Mouse (Mus musculus) lung, embryonic 14.5 days (tissue): ENCODE results near the gene Sh3yl1. TPM values are rescaled to one million over a fixed set of nuclear protein-coding genes. Genes with fewer than 3 reads are reported as not detected.

Source experiments
- ATAC-seq: fragments of 200-750 bp; cut with Nextera tagmentation; 2 replicates; pipeline ENCODE4 v1.8.0; 2017; ENCODE audit warnings: mild to moderate bottlenecking, moderate TSS enrichment, moderate library complexity; ENCODE audit not compliant: insufficient read depth
- DNase-seq: peaks from one replicate; pipeline ENCODE4 v3.0.0-alpha.2; 2015
- H3K27ac ChIP-seq: fragments of 300-500 bp; sonication (generic); 2 replicates; pipeline ENCODE4 v1.5.1; 2014; ENCODE audit warnings: low read depth, mild to moderate bottlenecking, moderate library complexity
- H3K27me3 ChIP-seq: fragments of 300-500 bp; sonication (generic); 2 replicates; pipeline ENCODE4 v1.6.1; 2014; ENCODE audit warnings: low read length, control low read depth; ENCODE audit not compliant: insufficient read depth
- H3K36me3 ChIP-seq: fragments of 300-500 bp; sonication (generic); 2 replicates; pipeline ENCODE4 v1.6.1; 2014; ENCODE audit warnings: control low read depth; ENCODE audit not compliant: insufficient read depth
- H3K4me1 ChIP-seq: fragments of 300-500 bp; sonication (generic); 2 replicates; pipeline ENCODE4 v1.6.1; 2014; ENCODE audit warnings: antibody characterized with exemption, control low read depth; ENCODE audit not compliant: insufficient read depth
- H3K4me2 ChIP-seq: fragments of 300-500 bp; sonication (generic); 2 replicates; pipeline ENCODE4 v1.6.1; 2014; ENCODE audit warnings: mild to moderate bottlenecking
- H3K4me3 ChIP-seq: fragments of 300-500 bp; sonication (generic); 2 replicates; pipeline ENCODE4 v1.5.1; 2014; ENCODE audit warnings: low read depth, low read length
- H3K9ac ChIP-seq: fragments of 300-500 bp; sonication (generic); 2 replicates; pipeline ENCODE4 v1.6.1; 2014
- H3K9me3 ChIP-seq: fragments of 300-500 bp; sonication (generic); 2 replicates; pipeline ENCODE4 v1.6.1; 2016; ENCODE audit warnings: low read depth, low read length, control low read depth
- CTCF ChIP-seq: IDR thresholded peaks from 2 replicates; pipeline ENCODE4 v1.5.1; 2016; ENCODE audit warnings: antibody characterized with exemption, low read depth
- WGBS: fragments of 180-500 bp; shearing (Covaris S2); extraction: QIAGEN DNeasy Blood & Tissue Kit; methylation state at CpG from one replicate; pipeline ENCODE4 v1.1.7; 2014; 5-methylcytosine and 5-hydroxymethylcytosine counted together
- polyA plus RNA-seq: library from polyadenylated mRNA; unstranded; fragments of >200 nt; fragmentation: Nextera tagmentation; extraction: Ambion mirVana; gene quantifications from 2 replicates; pipeline ENCODE4 v1.2.1, GENCODE M21; 2014

Sh3yl1 gene
- polyA plus RNA-seq, result 11.1 and 12.2 TPM in 2 replicates

DNA sequence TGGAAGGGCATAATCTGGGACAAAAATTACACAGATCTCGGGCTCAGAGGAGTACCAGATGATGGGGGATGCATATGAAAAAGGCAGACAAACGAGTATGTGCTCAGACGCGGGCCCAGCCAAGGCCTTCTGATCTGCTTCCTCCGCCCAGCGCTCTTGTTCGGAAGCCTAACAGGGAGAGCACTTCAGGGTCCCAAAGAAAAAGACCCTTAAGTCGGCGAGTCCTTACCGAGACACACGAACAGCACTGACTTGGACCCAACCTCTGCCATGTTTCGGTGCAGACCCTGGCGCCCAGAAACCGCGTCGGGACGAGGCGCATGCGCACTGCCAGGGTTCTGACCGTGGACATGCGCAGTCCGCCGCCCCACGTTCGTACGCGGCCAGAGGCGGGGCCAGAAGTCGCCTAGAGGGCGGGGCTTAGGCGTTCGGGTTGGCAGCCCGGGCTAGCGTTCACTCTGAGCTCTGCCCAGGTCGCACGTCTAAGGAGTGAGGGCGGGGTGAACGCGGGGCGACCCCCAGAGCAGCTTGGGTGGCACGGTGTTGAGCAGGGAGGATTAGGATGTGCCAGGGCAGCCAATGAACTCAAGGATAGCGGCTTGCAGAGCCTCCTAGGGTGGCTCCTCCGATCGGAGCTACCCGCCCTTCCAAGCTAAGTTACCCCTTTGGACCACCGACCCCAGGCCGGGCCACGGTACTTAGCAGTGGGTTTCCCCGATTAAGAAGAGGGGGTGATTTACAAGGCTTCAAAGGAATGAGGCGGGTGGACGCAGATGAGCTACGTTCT, at the start of gene Sh3yl1, which contains the start of gene Acp1:
Gene Sh3yl1, plus strand, starts transcription at position 408 of the 787 bp plus-strand sequence.
Gene Acp1, minus strand, starts transcription at position 329 of the 787 bp plus-strand sequence.
- H3K4me3 ChIP-seq, result peak within 1 kb of the TSS; percentile 76
- H3K4me1 ChIP-seq, result peaks cover 8% of the 10 kb centered on the region; the same call in 1 of the 2 replicates
- peak within 1 kb of the TSS; percentile 88 for H3K9ac ChIP-seq
- no peaks in the 10 kb centered on the region for H3K27me3 ChIP-seq
- TF ChIP-seq CTCF, result no peak
- WGBS, result under 1% methylated on average over 52 of the region's 52 CpGs
- H3K36me3 ChIP-seq, result peaks cover 5% of the 10 kb centered on the region; the same call in 1 of the 2 replicates
- H3K4me2 ChIP-seq, result peak within 1 kb of the TSS; percentile 92
- no peaks in the 10 kb centered on the region for H3K9me3 ChIP-seq
- peak; percentile 98 for DNase-seq
- peak within 1 kb of the TSS; percentile 62 for H3K27ac ChIP-seq
- peak; percentile 97 for ATAC-seq

- Histone ChIP-seq H3K4me2 (no peak overlapping the region), H3K9me3 (no peaks in the 10 kb centered on the region), H3K4me3 (no peak overlapping the region), H3K27ac (no peak overlapping the region), H3K4me1 (no peaks in the 10 kb centered on the region), H3K9ac (no peak overlapping the region), H3K27me3 (no peaks in the 10 kb centered on the region), H3K36me3 (no peaks in the 10 kb centered on the region)
- WGBS, result 45% methylated on average over 2 of the region's 2 CpGs
- no peak for TF ChIP-seq CTCF
- ATAC-seq, result peak; percentile 73; the same call in 1 of the 2 replicates
- DNase-seq, result peak; percentile 76
These were observed 47.1 kb upstream of the Sh3yl1 start for GRCm38 (mm10) chr12:30864347-30864746.

DNA sequence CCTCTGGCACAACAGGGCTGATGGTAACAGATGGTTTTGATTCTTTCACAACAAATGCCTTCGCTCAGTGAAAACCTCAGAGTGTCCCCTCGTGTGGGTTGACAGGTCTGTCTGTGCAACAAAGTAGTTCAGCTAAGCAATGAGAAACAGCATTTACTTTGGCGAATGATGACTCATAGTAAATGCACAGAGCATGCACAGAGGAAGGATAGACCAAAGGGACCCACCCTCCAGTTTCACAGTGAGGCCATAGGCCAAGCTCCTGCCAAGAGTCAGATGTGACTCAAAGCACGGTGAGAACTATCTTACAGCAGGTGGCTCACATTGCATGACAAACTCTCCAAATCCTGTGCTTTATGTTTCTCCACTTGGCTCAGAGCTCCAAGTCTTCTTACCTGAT, 45.7 kb upstream of the Sh3yl1 start:
- no peak for TF ChIP-seq CTCF
- no peak overlapping the region for H3K4me2 ChIP-seq
- H3K27ac ChIP-seq, result no peak overlapping the region
- DNase-seq (no peak), ATAC-seq (no peak)
- 56% methylated on average over 4 of the region's 4 CpGs for WGBS
- H3K27me3 ChIP-seq, result no peaks in the 10 kb centered on the region
- H3K9me3 ChIP-seq, result no peaks in the 10 kb centered on the region
- H3K9ac ChIP-seq, result no peak overlapping the region
- no peak overlapping the region for H3K4me3 ChIP-seq
- no peaks in the 10 kb centered on the region for H3K36me3 ChIP-seq
- H3K4me1 ChIP-seq, result no peaks in the 10 kb centered on the region

DNA sequence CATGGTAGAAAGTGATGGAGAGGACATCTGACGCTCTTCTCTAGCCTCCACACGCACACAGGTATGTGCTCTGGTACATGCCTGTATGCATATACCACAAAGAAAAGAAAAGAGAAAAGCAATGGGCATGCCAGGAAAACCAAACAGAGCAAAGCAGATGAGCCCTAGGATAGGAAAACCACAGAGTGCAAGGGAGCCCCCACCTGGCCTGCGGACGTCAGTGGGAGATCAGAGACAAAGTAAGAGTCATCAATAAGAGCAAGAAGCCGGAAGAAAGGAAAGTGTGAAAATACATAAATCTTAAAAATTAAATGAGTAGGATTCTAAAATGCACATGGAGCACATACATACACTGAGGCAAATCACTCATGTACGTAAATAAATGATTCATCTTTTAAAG, 32.0 kb upstream of the Sh3yl1 start:
- Histone ChIP-seq H3K27ac (no peak overlapping the region), H3K4me3 (no peak overlapping the region), H3K27me3 (peaks cover 25% of the 10 kb centered on the region), H3K36me3 (no peaks in the 10 kb centered on the region), H3K4me2 (no peak overlapping the region), H3K9me3 (no peaks in the 10 kb centered on the region), H3K4me1 (no peaks in the 10 kb centered on the region), H3K9ac (no peak overlapping the region)
- peak; percentile 33 for TF ChIP-seq CTCF
- DNase-seq (no peak), ATAC-seq (no peak)
- WGBS, result 70% methylated on average over 6 of the region's 6 CpGs

GRCm38 (mm10) chr12:30883592-30883985, 27.9 kb upstream of the Sh3yl1 start:
- Histone ChIP-seq H3K4me1 (no peaks in the 10 kb centered on the region), H3K4me2 (peak overlapping the region; percentile 89), H3K9me3 (no peaks in the 10 kb centered on the region), H3K4me3 (peak overlapping the region; percentile 45), H3K27ac (no peak overlapping the region), H3K36me3 (no peaks in the 10 kb centered on the region), H3K9ac (no peak overlapping the region), H3K27me3 (peaks cover 45% of the 10 kb centered on the region)
- no peak for ATAC-seq
- DNase-seq, result peak; percentile 8
- WGBS, result 20% methylated on average over 4 of the region's 4 CpGs
- no peak for TF ChIP-seq CTCF

- Histone ChIP-seq H3K27ac (no peak within 1 kb of the TSS), H3K36me3 (no peaks in the 10 kb centered on the region), H3K27me3 (peaks cover 45% of the 10 kb centered on the region), H3K4me1 (no peaks in the 10 kb centered on the region), H3K9me3 (no peaks in the 10 kb centered on the region), H3K4me2 (peak within 1 kb of the TSS; percentile 89), H3K9ac (peak within 1 kb of the TSS; percentile 31), H3K4me3 (peak within 1 kb of the TSS; percentile 45)
- DNase-seq (peak; percentile 47), ATAC-seq (peak; percentile 80)
- no peak for TF ChIP-seq CTCF
- WGBS, result under 1% methylated on average over 56 of the region's 58 CpGs
These were observed 27.4 kb upstream of the Sh3yl1 start, which contains the start of gene Alkal2 for GRCm38 (mm10) chr12:30883986-30884621. Gene Alkal2, plus strand, starts transcription at chr12:30884322.
